Mouse (Mus musculus): ENCODE results near the gene Cwc27.

- no peak for TF ChIP-seq CTCF (IDR thresholded peaks at IDR 0.05; ENCODE audit: low read depth, low read length)
- no peak for TF ChIP-seq POLR2A (IDR thresholded peaks at IDR 0.05; ENCODE audit: extremely low read depth, insufficient read depth, low read length)
Observed at GRCm38 (mm10) chr13:104651763-104652162, 165.2 kb downstream of the Cwc27 start.

Data from liver, adult 2 months (tissue).